Mouse (Mus musculus): ENCODE measurements at regions not wholly inside any gene's neighbourhood (a gene's known extent, or its start where the extent isn't known, plus 50 kb on each side); places are given as distances from the start of the nearest gene placed in this dataset.

DNA sequence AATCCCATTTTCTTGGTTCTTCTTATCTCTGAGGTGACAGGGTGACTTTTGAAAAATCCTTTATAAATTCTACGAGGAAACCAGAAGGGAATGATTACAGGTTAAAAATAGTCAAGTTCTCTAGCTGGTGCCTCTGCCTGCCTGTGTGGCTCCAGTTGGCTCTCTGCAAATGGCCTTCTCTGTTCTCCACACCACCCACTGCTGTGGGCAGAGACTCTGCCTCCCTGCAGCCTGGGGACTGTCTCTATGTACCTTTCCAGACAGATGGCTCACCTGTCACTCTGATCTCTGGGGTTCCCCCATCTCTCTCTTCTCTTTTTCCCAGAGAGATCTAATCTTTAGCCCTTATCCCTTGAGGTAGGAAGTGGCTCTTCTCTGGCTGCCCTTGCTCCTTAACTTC lies 302.2 kb upstream of the Myt1l start:
- DNase-seq, result no peak

DNA sequence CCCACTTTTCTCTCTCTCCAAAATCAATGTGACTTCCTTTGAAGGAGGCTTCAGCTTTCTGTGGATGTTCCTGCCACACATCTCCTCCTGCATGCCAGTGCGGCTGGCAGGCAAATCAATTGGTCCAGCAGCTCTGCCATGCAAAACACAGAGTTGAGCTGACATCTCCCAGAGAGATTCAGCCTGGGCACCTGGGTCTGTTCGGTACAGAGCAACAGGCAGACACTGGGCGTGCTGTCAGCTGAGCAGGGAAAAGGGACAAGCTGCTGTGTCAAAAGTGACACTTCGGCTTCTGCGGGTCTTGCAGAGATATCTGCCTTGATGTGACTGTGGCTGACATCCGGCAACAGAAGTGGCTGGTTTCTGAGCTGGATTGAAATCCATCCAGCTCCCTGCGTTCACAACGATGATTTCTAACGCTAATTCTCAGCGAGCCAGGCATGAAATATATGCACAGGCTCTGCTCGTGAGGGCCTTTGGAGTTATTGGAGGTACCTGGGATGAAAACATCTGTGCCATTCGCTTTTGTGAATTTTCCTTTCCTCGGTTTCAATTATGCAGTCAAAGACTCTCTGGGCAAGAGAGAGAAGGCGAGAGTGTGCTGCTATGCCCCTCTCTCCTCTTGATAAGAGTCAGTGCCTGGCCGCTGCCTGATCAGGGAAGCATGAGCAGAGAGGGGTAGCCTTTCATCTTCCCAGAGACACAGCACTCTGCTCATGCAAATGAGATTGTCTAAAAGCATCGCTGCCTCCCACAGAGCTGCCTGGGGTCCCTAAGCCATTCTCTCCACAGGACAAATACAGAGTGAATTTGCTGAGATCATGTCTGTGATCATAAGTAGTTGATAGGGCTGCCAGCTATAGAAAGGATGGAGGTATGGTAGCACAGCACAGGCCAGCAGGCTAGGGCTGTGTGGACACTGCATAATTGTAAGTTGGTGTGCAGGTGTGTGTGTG lies 295.4 kb upstream of the Myt1l start:
- DNase-seq, result peak; percentile 73

DNA sequence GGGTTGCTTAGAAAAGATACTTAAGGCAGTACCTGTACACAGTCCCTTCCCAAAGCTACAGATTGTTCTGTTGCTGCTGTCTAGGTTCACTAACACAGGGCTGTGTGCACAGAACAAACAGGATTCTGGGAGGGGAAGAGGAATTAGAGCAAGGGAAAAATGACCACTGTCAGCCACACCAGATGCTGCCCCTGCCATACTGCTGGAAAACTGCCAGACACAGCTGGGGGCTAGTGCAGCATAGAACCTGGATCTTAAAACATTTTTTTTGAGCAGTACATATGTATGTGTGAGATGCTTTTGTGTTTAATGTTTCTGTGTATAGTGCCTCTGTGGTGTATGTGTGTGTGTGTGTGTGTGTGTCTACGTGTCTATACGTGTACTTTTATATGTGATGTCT lies 291.7 kb upstream of the Myt1l start:
- DNase-seq, result no peak

DNA sequence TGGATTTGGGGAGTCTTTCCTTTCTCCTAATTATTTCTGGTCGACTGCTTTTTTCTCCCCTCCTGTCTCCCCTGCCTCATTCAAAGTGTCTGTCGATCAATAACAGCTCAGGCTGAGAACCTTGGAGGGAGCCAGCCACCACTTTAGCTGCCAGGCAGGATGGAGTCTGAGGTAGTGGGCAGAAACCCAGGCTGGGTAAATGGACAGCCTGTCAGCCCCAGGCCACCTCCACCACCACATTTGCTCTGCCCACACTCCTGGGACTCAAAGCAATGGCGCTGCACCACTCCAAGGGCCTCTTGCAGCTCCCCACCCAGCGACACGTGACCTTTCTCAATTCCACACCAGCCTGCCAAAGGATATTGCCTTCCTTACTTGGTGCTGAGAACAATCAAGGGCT lies 290.7 kb upstream of the Myt1l start:
- no peak for DNase-seq

DNA sequence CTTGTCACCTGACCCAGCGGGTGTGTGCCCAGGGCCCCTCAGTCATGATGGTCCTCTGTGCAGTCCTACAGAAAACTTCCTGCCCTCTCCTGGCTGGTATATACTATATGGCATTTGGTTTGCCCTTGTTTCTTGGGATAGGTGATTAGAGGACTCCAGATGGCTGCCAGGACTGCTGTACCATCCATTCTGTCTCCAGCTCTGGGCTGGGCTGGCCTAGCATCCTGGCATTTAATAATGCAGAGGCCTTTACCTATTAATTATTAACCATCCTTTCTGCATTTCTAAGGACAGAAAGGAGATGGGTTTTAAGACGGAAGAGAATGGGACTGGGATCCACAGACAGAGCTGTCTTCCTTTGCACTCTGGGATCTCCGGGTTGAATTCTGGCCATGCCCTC lies 288.7 kb upstream of the Myt1l start:
- no peak for DNase-seq

DNA sequence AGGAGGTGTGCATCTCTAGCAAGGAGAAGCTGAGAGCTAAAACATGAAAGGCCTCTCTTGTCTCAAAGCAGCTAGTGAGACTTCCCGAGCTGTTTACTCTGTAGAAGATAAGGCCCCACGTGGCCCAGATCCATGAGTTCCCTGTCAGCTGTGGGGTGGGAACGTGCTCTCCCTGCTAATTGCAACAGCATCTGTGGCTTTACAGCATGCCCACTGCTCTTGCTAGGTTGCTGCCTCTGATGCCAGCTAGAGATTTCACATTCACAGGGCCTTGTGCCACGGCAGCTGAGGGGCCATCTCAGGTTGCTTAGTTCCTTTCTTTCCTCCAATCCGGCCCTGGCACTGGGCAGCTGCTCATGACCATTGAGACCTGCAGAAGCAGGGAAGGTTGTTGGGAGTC lies 288.2 kb upstream of the Myt1l start:
- DNase-seq, result no peak

DNA sequence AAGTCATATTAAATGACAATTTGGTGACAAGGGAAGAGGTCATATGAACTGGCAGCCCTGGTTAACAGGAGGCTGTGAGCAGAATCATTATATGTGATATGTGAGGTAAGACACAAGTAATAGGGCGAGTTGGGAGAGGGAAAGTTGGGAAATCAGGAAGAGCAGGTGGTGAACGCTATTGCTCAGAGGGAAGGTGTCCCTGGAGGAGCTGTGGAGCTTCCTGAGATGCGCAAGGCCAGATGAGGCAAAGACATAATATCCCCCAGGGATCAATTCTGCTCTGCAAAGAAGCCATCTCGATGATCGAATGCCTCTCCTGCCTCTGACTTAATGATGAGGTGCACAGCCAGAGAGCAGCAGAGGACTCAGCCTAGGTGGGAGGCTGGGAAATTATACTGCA lies 285.1 kb upstream of the Myt1l start:
- no peak for DNase-seq

DNA sequence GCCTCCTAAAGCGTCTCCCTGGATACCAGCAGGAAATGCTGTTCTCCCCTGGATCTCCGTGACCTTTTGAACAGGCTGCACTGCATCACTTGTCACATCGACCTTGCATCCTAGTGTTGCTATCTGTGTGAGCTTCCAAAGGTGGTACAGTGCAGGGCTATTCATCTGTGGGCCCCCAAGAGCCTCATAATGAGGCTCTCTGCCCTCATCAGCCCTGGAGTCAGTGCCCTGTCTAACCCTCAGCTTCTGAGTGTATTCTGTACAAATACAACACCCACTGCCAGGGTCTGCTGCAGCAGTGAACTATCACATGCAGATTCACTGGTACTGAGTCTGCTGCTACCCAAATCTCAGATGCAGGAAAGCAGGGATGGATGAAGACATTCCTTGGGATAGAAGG lies 282.1 kb upstream of the Myt1l start:
- no peak for DNase-seq

DNA sequence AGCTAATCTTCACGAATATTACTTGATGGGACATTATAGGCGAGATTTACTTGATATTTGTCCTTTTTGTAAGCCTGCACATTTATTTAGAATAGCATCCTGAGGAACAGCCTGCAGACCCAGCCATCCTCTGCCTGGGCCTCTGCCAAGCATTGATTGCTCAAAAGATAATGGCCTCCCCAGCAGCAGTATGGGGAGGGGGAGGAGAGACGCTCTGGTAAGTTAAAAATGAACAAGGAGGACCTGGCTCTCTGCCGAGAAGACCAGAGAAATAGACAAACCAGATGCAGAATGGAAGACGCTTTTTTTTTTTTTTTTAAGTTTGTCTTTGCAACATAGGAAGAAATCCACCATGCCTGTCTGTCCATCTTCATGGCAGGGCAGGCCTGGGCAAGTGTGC lies 280.8 kb upstream of the Myt1l start:
- DNase-seq, result no peak

DNA sequence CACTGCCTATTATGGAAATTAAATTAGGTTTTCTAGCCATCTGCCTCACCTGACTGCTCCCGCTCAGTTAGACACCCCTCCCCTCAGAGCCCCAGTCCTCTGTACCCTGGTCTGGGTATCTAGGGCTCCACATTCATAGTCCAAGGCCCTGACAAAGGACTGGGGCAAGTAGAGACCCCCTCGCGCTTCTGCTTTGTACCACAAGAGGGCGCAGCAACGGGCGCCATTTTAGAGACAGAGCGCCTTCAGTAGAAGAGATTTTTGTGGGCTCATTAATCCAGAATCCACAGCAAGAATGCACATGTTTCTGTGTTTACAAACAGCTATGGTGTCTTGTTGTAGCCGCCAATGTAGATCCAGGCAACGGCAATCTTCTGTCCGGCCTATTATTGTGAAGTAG lies 279.7 kb upstream of the Myt1l start:
- DNase-seq, result no peak

DNA sequence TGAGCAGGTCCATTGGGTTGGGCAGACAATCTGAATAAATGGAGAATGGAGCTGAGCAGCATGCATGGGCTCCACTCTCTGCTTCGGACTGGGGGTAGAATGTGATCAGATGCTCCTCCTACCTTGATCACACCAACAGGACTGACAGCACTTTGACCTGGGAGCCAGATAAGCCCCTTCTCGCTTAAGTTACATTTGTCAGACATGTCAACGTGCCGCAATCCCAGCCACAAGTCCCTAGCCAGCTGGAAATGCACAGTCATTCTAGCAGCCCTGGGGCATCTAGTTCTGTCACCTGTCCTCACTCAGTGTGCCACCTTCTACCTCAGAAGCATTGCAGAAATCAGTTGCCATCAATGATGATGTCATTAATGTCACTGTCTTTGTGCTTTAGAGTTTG lies 272.1 kb upstream of the Myt1l start:
- DNase-seq, result peak; percentile 70

DNA sequence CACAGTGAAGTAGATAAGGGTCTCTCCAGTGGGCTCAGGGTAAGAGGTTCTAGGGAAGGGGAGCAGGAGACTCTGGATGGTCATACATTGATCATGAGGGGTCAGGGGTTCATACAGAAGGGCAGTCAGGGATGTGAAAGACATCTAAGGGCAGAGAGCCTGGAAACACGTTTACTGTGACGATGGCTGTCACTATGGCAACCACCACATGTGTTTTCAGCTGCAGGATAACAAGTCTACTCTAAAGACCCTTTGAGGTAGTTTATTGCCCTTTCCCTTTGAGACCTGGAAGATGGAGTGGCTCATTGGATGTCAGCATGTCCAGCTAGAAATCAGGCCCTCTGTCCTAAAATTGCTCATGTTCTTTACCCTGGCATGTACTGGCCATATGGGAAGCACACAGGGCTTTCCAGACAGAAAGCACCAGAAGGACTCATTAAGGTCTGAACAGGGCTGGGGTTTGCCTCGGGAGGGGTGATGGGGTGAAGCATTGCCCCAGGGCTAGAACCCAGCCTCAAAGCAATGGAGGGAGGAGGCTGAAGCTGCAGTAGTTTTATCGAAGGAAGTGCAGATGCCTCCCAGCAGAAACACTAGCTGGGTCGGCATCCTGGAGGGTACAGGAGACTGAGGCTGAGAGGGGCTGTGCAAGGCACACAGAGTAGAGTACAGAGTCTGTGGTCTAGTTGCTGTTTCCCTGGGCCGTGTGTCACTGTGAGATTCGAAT lies 271.0 kb upstream of the Myt1l start:
- no peak for DNase-seq

DNA sequence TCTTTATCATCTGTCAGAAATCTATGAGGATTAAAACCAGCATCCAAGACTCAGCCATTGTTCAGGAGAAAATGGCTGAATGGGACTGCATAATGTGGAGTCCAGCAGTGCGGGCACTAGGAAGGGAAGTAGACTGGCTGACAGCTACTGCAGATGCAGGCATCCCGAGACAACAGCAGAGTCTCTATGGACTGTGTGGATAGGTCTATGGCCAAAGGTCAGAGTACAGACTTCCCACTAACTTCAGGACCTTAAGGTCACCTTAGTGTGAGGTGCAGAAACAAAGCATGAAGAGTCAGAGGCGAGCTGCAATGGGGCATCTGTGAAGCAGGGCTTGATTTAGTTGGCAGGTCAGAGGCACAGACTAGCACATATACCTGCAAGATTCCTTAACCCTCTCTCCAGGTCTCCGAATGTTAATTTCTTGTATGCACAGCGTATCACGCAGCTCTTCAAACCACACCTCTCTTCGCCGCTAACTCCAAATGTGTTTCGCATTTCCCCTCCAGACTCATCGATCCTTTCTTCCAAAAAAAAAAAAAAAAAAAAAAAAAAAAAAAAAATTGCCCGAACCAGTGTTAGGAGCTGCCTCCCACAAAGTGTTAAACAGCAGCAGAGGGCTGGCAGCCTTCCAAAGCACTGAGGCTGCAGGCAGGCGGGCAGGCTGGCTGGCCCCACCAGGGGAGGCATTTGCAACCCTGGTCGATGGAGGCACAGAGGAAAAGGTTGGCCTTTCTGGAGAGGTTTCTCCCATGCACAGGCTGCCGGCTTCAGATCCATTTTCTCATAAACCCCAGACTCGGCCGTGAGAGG lies 270.2 kb upstream of the Myt1l start:
- DNase-seq, result no peak

DNA sequence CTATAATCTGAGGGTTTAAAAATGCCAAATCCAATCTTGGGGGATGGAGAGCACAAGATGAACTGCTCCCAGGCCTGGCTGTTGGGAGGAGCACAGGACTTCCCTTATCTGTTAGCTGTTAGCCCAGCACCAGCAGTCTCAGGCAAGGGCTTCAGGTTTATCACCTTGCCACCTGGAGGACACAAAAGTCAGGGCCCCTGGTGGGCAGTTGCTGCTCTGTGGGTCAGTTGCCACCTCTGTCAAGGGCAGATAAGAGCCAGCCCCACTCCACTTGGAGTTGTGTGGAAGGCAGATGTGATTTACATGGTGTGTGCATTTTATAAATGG lies 269.7 kb upstream of the Myt1l start:
- DNase-seq, result no peak

DNA sequence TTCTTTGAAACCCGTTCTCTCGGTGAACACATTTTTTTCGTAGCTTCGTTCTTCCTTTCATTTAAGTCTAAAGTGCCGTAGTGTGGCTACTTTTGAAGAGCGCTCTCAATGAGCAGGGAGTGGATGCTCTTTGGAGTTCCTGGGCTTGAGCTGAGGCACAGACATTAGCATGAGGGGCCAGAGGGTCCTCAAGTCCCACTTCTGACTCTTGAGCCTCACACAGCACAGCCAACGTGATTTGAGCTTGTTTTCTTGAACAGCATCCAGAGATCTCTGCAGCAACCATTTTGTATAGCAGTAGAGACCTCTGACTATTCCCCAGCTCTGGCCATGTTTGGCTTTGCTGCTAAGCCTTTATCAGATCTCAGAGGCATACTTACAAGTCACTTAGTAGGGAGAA lies 269.2 kb upstream of the Myt1l start:
- DNase-seq, result no peak

DNA sequence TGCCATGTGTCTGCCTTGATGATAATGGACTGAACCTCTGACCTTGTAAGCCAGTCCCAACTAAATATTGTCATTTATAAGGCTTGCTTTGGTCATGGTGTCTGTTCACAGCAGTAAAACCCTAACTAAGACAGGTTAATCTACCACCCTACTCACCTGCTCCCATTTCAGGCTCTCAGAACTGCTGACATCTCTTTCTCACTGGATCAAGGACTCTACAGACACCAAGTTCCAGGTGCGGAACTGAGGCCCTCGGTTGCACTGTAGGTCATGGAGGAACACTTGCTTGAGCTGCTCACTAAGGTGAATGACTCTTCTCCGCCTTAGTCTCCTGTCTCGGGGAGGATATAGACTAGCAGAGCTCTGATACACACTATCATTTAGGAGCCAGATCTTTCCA lies 254.0 kb upstream of the Myt1l start:
- DNase-seq, result peak; percentile 74

DNA sequence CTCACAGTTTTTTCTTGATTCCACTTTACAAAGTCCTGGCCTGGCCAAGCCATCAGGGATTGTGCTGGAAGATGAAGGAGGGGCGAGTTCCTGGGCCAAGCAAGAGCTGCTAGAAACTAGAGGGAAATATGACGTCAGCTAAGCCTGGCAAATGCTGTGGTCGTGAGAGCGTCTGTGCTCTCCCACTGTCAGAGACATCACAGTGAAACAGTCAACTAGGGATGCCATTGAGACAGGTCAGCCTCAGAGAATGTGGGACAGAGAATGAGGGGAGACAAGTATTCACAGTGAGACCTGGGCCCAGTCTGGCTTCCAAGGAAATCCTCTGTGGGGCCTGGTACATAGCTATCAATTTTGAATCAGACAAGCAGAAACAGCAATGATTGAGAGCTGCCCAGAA lies 252.5 kb upstream of the Myt1l start:
- peak; percentile 55 for DNase-seq

DNA sequence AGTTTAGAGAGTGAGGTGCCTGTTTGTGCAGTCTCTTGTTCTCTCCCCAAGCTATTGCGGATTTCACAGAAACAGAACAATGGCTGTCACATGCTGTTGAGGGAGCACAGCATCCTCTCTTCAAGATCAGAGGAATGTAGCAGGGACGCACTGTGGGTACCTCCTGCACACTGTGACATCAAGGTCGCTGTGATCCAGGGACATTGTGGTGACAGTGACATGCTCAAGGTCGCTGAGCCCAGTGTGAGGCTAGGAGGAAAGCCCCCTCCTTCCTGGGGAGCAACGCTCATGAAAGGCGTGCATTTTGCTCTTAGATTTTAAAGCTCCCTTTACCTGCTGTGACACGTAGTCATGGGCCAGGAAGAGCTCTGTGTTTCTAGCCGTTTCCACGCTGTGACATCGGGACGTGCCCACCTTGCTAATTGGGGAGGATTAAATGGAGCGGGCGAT lies 248.5 kb upstream of the Myt1l start:
- DNase-seq, result peak; percentile 66

DNA sequence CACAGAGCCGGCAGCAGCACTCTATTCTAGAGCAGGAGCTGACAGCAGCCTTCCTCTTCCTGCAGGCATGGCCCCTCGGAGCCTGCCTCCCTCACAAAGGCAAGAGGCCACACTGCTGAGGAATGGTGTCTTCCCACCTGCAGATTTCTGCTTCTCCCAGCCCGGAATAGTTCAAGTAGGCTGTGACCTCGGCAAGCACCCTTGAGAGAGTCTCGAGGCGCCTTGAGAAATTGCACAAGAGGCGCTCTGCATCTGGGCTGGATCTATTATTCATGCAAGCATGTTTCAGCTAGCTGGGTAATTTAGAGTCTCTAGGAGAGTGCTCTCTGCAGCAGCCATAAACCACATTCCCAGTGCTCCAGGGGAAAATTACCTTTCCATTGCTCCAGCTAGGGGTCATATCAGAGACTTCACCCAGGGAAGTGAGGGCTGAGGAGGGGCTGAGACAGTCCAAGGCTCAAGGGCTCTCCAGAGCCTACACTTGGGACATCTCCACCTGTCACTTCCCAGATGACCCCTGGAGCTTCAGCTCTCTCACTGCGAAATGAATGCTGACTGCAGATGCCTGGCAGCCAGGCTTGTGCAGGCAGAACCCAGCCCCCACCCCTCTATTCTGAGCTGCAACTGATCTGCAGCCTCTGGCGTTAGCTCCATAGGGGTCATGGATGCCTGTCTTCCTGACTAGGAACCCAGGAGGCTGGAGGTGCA lies 247.9 kb upstream of the Myt1l start:
- peak; percentile 49 for DNase-seq

DNA sequence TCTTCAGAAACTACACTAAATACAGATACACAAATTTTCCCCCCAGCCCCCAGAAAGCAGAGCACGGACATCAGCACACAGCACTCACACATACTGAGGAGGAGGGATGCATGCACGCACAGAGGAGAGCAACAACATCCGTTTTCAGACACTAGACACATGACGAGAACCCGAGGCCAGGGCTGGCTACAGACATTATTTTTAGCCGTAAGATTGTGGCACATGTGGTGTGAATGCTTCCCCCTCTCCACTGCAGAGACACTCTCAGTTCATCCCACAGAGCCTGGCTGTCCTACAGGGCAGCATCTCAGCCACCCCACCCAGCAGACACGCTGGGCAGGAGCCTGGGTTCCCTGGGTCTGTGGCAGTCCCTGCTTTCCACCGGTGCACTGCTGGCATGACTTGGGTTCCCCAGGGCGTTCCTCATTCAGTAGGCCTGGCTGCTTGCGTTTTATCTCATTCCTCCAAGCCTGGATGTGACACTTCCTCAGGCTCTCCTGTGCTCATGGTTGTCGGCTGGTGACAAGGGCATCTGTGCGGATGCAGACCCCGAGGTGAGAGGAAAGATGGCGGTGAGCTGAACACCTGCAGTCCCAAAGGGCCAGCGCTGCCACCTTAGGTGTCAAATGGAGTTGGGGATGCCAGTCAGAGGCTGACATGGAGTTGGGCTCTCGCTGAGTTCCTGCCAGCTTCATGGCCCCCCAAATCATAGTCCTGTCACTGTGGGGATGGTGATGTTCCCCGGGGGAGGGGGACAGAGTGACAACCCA lies 247.1 kb upstream of the Myt1l start:
- peak; percentile 77 for DNase-seq

DNA sequence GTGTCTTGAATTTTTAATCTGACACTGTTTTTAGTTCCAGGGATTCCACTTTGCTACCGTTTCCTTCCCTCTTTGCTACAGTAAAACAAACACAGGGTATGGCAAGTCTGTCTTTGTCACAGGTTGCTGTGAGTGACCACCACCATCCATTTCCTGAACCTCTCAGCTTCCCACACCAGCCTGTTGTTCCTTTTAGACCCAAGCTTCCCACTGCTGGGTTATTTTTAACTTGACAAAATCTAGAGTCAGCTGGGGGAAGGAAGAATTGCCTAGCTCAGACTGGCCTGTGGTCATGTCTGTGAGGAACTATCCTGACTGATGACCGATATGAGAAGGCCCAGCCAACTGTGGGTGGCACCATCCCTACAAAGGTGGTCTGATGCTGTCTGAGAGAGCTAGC lies 239.4 kb upstream of the Myt1l start:
- peak; percentile 91 for DNase-seq

Measured in heart, adult 11 months (tissue).